Mouse (Mus musculus) hindbrain, embryonic 14.5 days (tissue): ENCODE measurements around the gene Arl9. TPM values are rescaled to one million over a fixed set of nuclear protein-coding genes. Genes with fewer than 3 reads are reported as not detected.
"Not testable (repeated sequence)": the region's sequence is repeated elsewhere in the genome, so short reads cannot be mapped to it uniquely, and the experiment has no call there.

ENCODE experiments used
- ATAC-seq: fragments of 200-750 bp; cut with Nextera tagmentation; 2 replicates; pipeline ENCODE4 v1.8.0; 2017; ENCODE audit warnings: moderate number of reproducible peaks, mild to moderate bottlenecking, moderate TSS enrichment, moderate library complexity; ENCODE audit not compliant: low FRiP score
- DNase-seq: peaks from one replicate; pipeline ENCODE4 v3.0.0-alpha.2; 2015; ENCODE audit warnings: low spot score
- H3K27ac ChIP-seq: fragments of 300-500 bp; sonication (generic); 2 replicates; pipeline ENCODE4 v1.5.1; 2014; ENCODE audit warnings: mild to moderate bottlenecking, moderate library complexity
- H3K27me3 ChIP-seq: fragments of 300-500 bp; sonication (generic); 2 replicates; pipeline ENCODE4 v1.6.1; 2014; ENCODE audit warnings: mild to moderate bottlenecking, low read length, mixed read lengths; ENCODE audit not compliant: control insufficient read depth, insufficient read depth
- H3K36me3 ChIP-seq: fragments of 300-500 bp; sonication (generic); replicated peaks from 2 replicates; pipeline ENCODE4 v1.6.1; 2014; ENCODE audit not compliant: control insufficient read depth, insufficient read depth
- H3K4me1 ChIP-seq: fragments of 300-500 bp; sonication (generic); replicated peaks from 2 replicates; pipeline ENCODE4 v1.6.1; 2014; ENCODE audit warnings: antibody characterized with exemption, low read length, mixed read lengths; ENCODE audit not compliant: control insufficient read depth, insufficient read depth
- H3K4me2 ChIP-seq: fragments of 300-500 bp; sonication (generic); replicated peaks from 2 replicates; pipeline ENCODE4 v1.6.1; 2014; ENCODE audit warnings: mild to moderate bottlenecking, moderate library complexity
- H3K4me3 ChIP-seq: fragments of 300-500 bp; sonication (generic); replicated peaks from 2 replicates; pipeline ENCODE4 v1.5.1; 2014; ENCODE audit warnings: mild to moderate bottlenecking, low read length
- H3K9ac ChIP-seq: fragments of 300-500 bp; sonication (generic); 2 replicates; pipeline ENCODE4 v1.6.1; 2014
- H3K9me3 ChIP-seq: fragments of 300-500 bp; sonication (generic); 2 replicates; pipeline ENCODE4 v1.6.1; 2016; ENCODE audit warnings: low read length; ENCODE audit not compliant: control insufficient read depth
- WGBS: fragments of 180-500 bp; shearing (Covaris S2); extraction: QIAGEN DNeasy Blood & Tissue Kit; methylation state at CpG from one replicate; pipeline ENCODE4 v1.1.7; 2014; 5-methylcytosine and 5-hydroxymethylcytosine counted together
- polyA plus RNA-seq: library from polyadenylated mRNA; unstranded; fragments of >200 nt; fragmentation: Nextera tagmentation; extraction: Ambion mirVana; gene quantifications from 2 replicates; pipeline ENCODE4 v1.2.1, GENCODE M21; 2014

The Arl9 gene
- polyA plus RNA-seq, 1 experiment from 2014 or later: not detected

GRCm38 (mm10) chr5:77010352-77010751 is 6.5 kb downstream of the Arl9 start:
- Histone ChIP-seq H3K9me3 (no peaks in the 10 kb centered on the region), H3K4me3 (no peak overlapping the region), H3K9ac (no peak overlapping the region), H3K4me1 (no peaks in the 10 kb centered on the region), H3K27ac (no peak overlapping the region), H3K4me2 (no peak overlapping the region), H3K36me3 (no peaks in the 10 kb centered on the region), H3K27me3 (no peaks in the 10 kb centered on the region)
- 94% methylated on average over 9 of the region's 9 CpGs for WGBS
- no peak for ATAC-seq
- DNase-seq: no peak

- no peak for DNase-seq
- Histone ChIP-seq H3K9ac (no peak overlapping the region), H3K4me3 (no peak overlapping the region), H3K9me3 (no peaks in the 10 kb centered on the region), H3K4me1 (no peaks in the 10 kb centered on the region), H3K27ac (no peak overlapping the region), H3K27me3 (no peaks in the 10 kb centered on the region), H3K36me3 (no peaks in the 10 kb centered on the region), H3K4me2 (no peak overlapping the region)
- WGBS: 66% methylated on average over 3 of the region's 3 CpGs
- ATAC-seq: no peak
Observed at GRCm38 (mm10) chr5:77011082-77011481, 7.2 kb downstream of the Arl9 start.

DNA sequence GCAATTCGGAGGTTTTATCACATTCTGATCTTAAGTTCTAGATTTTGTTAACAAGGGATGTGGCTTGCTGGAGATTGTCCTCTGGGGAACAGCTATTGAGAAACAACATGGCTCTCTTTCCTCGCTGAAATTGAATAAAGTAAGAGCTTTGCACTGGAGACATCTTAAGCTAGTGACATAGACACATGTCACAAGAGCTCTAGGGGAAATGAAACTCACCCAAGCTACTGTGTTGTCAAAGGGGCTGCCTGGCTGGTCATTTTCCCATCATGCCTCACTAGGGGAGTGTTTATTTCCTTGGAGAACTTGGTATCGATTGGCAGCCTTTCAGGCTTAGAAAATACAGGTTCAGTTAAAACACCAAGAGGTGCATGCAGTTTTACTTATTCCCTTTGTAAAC is 9.3 kb downstream of the Arl9 start:
- no peak overlapping the region for H3K4me3 ChIP-seq
- no peak overlapping the region for H3K9ac ChIP-seq
- no peak overlapping the region for H3K4me2 ChIP-seq
- no peak for ATAC-seq
- no peaks in the 10 kb centered on the region for H3K9me3 ChIP-seq
- WGBS: 87% methylated on average over 3 of the region's 3 CpGs
- no peaks in the 10 kb centered on the region for H3K27me3 ChIP-seq
- H3K27ac ChIP-seq: no peak overlapping the region
- no peak for DNase-seq
- no peaks in the 10 kb centered on the region for H3K4me1 ChIP-seq
- no peaks in the 10 kb centered on the region for H3K36me3 ChIP-seq

GRCm38 (mm10) chr5:77015544-77016482 is 12.0 kb downstream of the Arl9 start, which contains the start of gene Thegl:
Gene Thegl, plus strand, starts transcription at chr5:77016023.
- Histone ChIP-seq H3K27ac (no peak within 1 kb of the TSS), H3K4me3 (peak within 1 kb of the TSS; percentile 53), H3K4me1 (no peaks in the 10 kb centered on the region), H3K4me2 (peak within 1 kb of the TSS; percentile 86), H3K36me3 (no peaks in the 10 kb centered on the region), H3K9ac (peak within 1 kb of the TSS; percentile 52), H3K9me3 (no peaks in the 10 kb centered on the region), H3K27me3 (no peaks in the 10 kb centered on the region)
- 11% methylated on average over 57 of the region's 57 CpGs for WGBS
- DNase-seq (peak; percentile 73), ATAC-seq (peak; percentile 94)

- H3K4me2 ChIP-seq: no peak overlapping the region
- H3K27me3 ChIP-seq: no peaks in the 10 kb centered on the region
- 87% methylated on average over 3 of the region's 3 CpGs for WGBS
- DNase-seq: no peak
- no peak for ATAC-seq
- H3K4me1 ChIP-seq: no peaks in the 10 kb centered on the region
- H3K36me3 ChIP-seq: no peaks in the 10 kb centered on the region
- H3K4me3 ChIP-seq: no peak overlapping the region
- no peak overlapping the region for H3K9ac ChIP-seq
- H3K27ac ChIP-seq: no peak overlapping the region
- H3K9me3 ChIP-seq: no peaks in the 10 kb centered on the region
Observed at GRCm38 (mm10) chr5:77028034-77028433, 24.2 kb downstream of the Arl9 start.

DNA sequence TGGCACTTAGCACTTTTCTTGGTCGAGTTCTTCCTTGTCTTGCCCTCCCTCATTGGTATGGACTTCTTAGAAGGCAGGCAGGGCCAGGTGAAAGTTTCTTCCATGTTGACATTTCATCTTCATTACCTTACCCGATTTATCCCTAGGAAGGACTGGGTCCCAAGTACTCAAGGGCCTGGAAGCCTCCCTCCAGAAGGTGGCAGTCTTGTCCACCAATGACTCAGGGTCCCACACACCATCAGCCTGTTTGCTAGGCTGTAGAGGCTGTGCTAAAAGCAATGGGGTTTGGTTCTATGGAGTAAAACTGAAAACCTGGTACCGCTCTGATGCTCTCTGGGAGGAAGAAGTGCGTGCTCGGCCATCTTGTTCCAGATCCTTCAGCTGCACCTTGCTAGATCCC is 25.9 kb downstream of the Arl9 start:
- H3K9ac ChIP-seq: no peak overlapping the region
- whole genome bisulfite sequencing: 76% methylated on average over 5 of the region's 5 CpGs
- no peaks in the 10 kb centered on the region for H3K36me3 ChIP-seq
- H3K4me2 ChIP-seq: no peak overlapping the region
- H3K4me3 ChIP-seq: no peak overlapping the region
- H3K27ac ChIP-seq: no peak overlapping the region
- DNase-seq (no peak), ATAC-seq (no peak)
- H3K9me3 ChIP-seq: no peaks in the 10 kb centered on the region
- H3K27me3 ChIP-seq: no peaks in the 10 kb centered on the region
- H3K4me1 ChIP-seq: no peaks in the 10 kb centered on the region

- H3K4me3 ChIP-seq, H3K27me3 ChIP-seq, H3K4me2 ChIP-seq, ATAC-seq, H3K36me3 ChIP-seq, H3K4me1 ChIP-seq, H3K9me3 ChIP-seq, H3K27ac ChIP-seq, DNase-seq, H3K9ac ChIP-seq: not testable (repeated sequence)
Observed at GRCm38 (mm10) chr5:77035101-77035500, 31.2 kb downstream of the Arl9 start.

- Histone ChIP-seq H3K36me3 (no peaks in the 10 kb centered on the region), H3K4me3 (no peak overlapping the region), H3K9me3 (no peaks in the 10 kb centered on the region), H3K9ac (no peak overlapping the region), H3K27ac (no peak overlapping the region), H3K4me2 (no peak overlapping the region), H3K4me1 (no peaks in the 10 kb centered on the region), H3K27me3 (no peaks in the 10 kb centered on the region)
- WGBS: 94% methylated on average over 10 of the region's 10 CpGs
- ATAC-seq (no peak), DNase-seq (no peak)
Observed at GRCm38 (mm10) chr5:77038451-77038850, 34.6 kb downstream of the Arl9 start.

DNA sequence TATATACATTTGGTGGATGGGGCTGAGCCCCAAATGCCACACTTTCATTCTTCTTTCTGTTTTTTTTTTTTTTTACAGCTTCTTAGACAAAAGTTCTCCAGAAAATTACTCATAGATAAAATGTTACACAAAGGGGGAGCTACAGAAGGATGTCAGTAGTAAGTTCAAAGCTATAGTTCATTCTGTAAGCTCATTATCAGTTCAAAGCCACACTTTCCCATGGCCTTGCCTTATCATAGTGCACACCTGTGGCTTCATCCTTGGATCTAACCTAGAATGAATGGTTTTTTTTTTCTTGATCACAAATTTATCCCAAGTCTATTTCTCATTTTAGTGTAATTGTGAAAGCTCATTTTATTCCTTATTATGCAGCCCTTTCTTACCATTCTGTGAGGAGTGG is 35.5 kb downstream of the Arl9 start:
- Histone ChIP-seq H3K27me3 (no peaks in the 10 kb centered on the region), H3K4me3 (no peak overlapping the region), H3K4me2 (no peak overlapping the region), H3K9ac (no peak overlapping the region), H3K4me1 (no peaks in the 10 kb centered on the region), H3K27ac (no peak overlapping the region), H3K9me3 (no peaks in the 10 kb centered on the region), H3K36me3 (no peaks in the 10 kb centered on the region)
- DNase-seq (no peak), ATAC-seq (no peak)
